In the genomic region with DNA sequence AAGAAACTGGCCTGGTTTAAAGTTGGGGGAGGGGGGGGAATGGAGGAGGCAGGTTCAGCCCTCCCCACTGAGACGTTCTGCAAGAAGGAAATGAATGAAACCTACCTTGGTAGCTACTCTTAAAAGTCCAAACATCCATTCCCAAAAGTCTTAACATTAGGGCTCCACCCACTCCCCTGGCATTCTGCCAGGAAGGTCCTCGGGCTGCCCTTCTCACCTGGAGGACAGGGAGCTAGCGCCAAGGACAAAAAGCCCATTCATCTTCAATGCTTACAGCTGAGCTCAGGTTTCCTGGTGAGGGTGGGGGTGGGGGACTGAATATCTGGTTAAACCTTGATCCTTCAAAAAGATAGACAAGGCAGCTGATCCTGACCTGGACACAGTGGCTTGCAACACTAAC, we compare ENCODE assay signal across 10 mouse cellular contexts. TPM values are rescaled to one million over a fixed set of nuclear protein-coding genes. Genes with fewer than 3 reads are reported as not detected.
DNase-seq lines count a peak whose midpoint lies in the region; ATAC-seq and TF ChIP-seq lines count a peak whose summit lies in the region.
"Had no signal": no experiment of that assay in that cellular context is flagged by ENCODE, and none has a peak within 500 bp of the region (broad histone marks: within the 10 kb centered on the region; RNA-seq: fewer than 3 reads in every experiment).

No protein-coding gene starts in this region.

- WGBS in heart, embryonic 15.5 days = 40% methylated on average over 3 of the region's 3 CpGs
- 34% methylated on average over 3 of the region's 3 CpGs for WGBS in embryonic facial prominence, embryonic 11.5 days
- 9% methylated on average over 3 of the region's 3 CpGs for WGBS in kidney, postnatal 0 days

- H3K4me2 ChIP-seq in heart, embryonic 15.5 days = no peak overlapping the region
- H3K4me2 ChIP-seq in embryonic facial prominence, embryonic 11.5 days (ENCODE audit: low read depth, low read length) = no peak overlapping the region
- no peak overlapping the region for H3K4me2 ChIP-seq in kidney, postnatal 0 days (ENCODE audit: low read length)
- H3K4me2 ChIP-seq: forebrain, embryonic 15.5 days; hindbrain, embryonic 15.5 days had no signal

- no peak for TF ChIP-seq CTCF in kidney, postnatal 0 days (IDR thresholded peaks at IDR 0.05; ENCODE audit: low read depth)
- TF ChIP-seq CTCF in left cerebral cortex, adult 2 months (IDR thresholded peaks at IDR 0.05) = no peak

- H3K9ac ChIP-seq in heart, embryonic 15.5 days = no peak overlapping the region
- no peak overlapping the region for H3K9ac ChIP-seq in embryonic facial prominence, embryonic 11.5 days (replicated peaks; ENCODE audit: low read length)
- no peak overlapping the region for H3K9ac ChIP-seq in kidney, postnatal 0 days (ENCODE audit: low read depth, low read length)
- H3K9ac ChIP-seq: forebrain, embryonic 15.5 days; hindbrain, embryonic 15.5 days had no signal

- no peak overlapping the region for H3K4me3 ChIP-seq in heart, embryonic 15.5 days
- H3K4me3 ChIP-seq in embryonic facial prominence, embryonic 11.5 days (ENCODE audit: low read depth, low read length) = no peak overlapping the region
- H3K4me3 ChIP-seq in kidney, postnatal 0 days (replicated peaks; ENCODE audit: low read depth, low read length) = no peak overlapping the region
- no peak overlapping the region for H3K4me3 ChIP-seq in left cerebral cortex, adult 2 months
- H3K4me3 ChIP-seq: forebrain, embryonic 15.5 days; hindbrain, embryonic 15.5 days had no signal

- H3K27ac ChIP-seq in heart, embryonic 15.5 days = peak overlapping the region; percentile 49
- no peak overlapping the region for H3K27ac ChIP-seq in embryonic facial prominence, embryonic 11.5 days (replicated peaks; ENCODE audit: low read depth, low read length)
- H3K27ac ChIP-seq in kidney, postnatal 0 days = peak overlapping the region; percentile 85
- no peak overlapping the region; the same call in 1 of the 2 replicates for H3K27ac ChIP-seq in left cerebral cortex, adult 2 months
- H3K27ac ChIP-seq: forebrain, embryonic 15.5 days; hindbrain, embryonic 15.5 days had no signal

- ATAC-seq in heart, embryonic 15.5 days (replicated peaks; ENCODE audit: insufficient number of reproducible peaks, insufficient read depth, low FRiP score, low read depth) = no peak
- ATAC-seq in embryonic facial prominence, embryonic 11.5 days (replicated peaks; ENCODE audit: insufficient number of reproducible peaks, low FRiP score, low TSS enrichment, low read depth) = no peak
- ATAC-seq in kidney, postnatal 0 days (replicated peaks; ENCODE audit: low FRiP score, low read depth) = no peak
- ATAC-seq: forebrain, embryonic 15.5 days had no signal

- no peaks in the 10 kb centered on the region for H3K36me3 ChIP-seq in heart, embryonic 15.5 days
- no peaks in the 10 kb centered on the region for H3K36me3 ChIP-seq in embryonic facial prominence, embryonic 11.5 days (replicated peaks; ENCODE audit: control insufficient read depth, insufficient read depth, low read depth, low read length)
- no peaks in the 10 kb centered on the region for H3K36me3 ChIP-seq in kidney, postnatal 0 days (ENCODE audit: insufficient read depth, low read length)
- H3K36me3 ChIP-seq: forebrain, embryonic 15.5 days; hindbrain, embryonic 15.5 days had no signal

- H3K4me1 ChIP-seq in heart, embryonic 15.5 days (replicated peaks) = peaks cover 77% of the 10 kb centered on the region
- peaks cover 14% of the 10 kb centered on the region for H3K4me1 ChIP-seq in embryonic facial prominence, embryonic 11.5 days (ENCODE audit: control insufficient read depth, insufficient read depth, low read length)
- peaks cover 53% of the 10 kb centered on the region for H3K4me1 ChIP-seq in kidney, postnatal 0 days (replicated peaks; ENCODE audit: insufficient read depth, low read length)

- no peaks in the 10 kb centered on the region for H3K9me3 ChIP-seq in heart, embryonic 15.5 days (replicated peaks)
- no peaks in the 10 kb centered on the region for H3K9me3 ChIP-seq in embryonic facial prominence, embryonic 11.5 days (replicated peaks; ENCODE audit: control insufficient read depth, low read length)
- no peaks in the 10 kb centered on the region for H3K9me3 ChIP-seq in kidney, postnatal 0 days (replicated peaks; ENCODE audit: low read length)
- H3K9me3 ChIP-seq: forebrain, embryonic 15.5 days; hindbrain, embryonic 15.5 days had no signal

- H3K27me3 ChIP-seq in heart, embryonic 15.5 days = no peaks in the 10 kb centered on the region
- H3K27me3 ChIP-seq in embryonic facial prominence, embryonic 11.5 days (ENCODE audit: control insufficient read depth, insufficient read depth, low read length) = no peaks in the 10 kb centered on the region
- no peaks in the 10 kb centered on the region for H3K27me3 ChIP-seq in kidney, postnatal 0 days (ENCODE audit: insufficient read depth, low read length)
- H3K27me3 ChIP-seq: forebrain, embryonic 15.5 days; hindbrain, embryonic 15.5 days had no signal

- intact Hi-C loops in heart, postnatal 25 days (cut with DNase I) = no loop called here
- intact Hi-C loops in left cerebral cortex, adult 2 months (cut with DNase I) = no loop called here

- no peak for DNase-seq in heart, postnatal 25 days (ENCODE audit: low spot score)
- peak; percentile 45 for DNase-seq in embryonic facial prominence, embryonic 11.5 days (ENCODE audit: low spot score)
- DNase-seq in kidney, postnatal 0 days (ENCODE audit: low spot score) = no peak
- peak; percentile 74 for DNase-seq in lung, postnatal 36 days
- DNase-seq in right cerebral cortex, postnatal 36 days (ENCODE audit: low spot score in 2 of 2) = no peak
- DNase-seq in left cerebral cortex, adult 2 months (ENCODE audit: extremely low spot score in 1 of 2, low spot score in 2 of 2) = no peak
- no peak for DNase-seq in layer of hippocampus, adult 9-10 months (ENCODE audit: low spot score)

RNA-seq across cellular contexts. Expression of gene Actn4, which starts 32.8 kb away (rescaled TPM):
- polyA plus RNA-seq in heart, embryonic 15.5 days (2015; fragmentation: Nextera tagmentation; extraction: Ambion mirVana) = 236 and 281 TPM in 2 replicates
- total RNA-seq in heart, postnatal 25 days (2021) = 100 to 1,000 TPM in 1 of 2 experiments, 10 to 100 TPM in 1; 77.0 to 101 TPM
- 190 and 201 TPM in 2 replicates for polyA plus RNA-seq in embryonic facial prominence, embryonic 11.5 days (2014; fragmentation: Nextera tagmentation; extraction: Ambion mirVana)
- 255 and 280 TPM in 2 replicates for polyA plus RNA-seq in kidney, postnatal 0 days (2015; fragmentation: Nextera tagmentation; extraction: Ambion mirVana)
- total RNA-seq in left cerebral cortex, adult 2 months (2021) = 100 to 1,000 TPM; 196 to 199 TPM

RNA-seq across cellular contexts. Expression of gene Capn12, which starts 48.2 kb away (rescaled TPM):
- 0.33 and 0.42 TPM in 2 replicates for polyA plus RNA-seq in heart, embryonic 15.5 days (2015; fragmentation: Nextera tagmentation; extraction: Ambion mirVana)
- total RNA-seq in heart, postnatal 25 days (2021) = under 1 TPM; 0.08 to 0.22 TPM
- polyA plus RNA-seq in embryonic facial prominence, embryonic 11.5 days (2014; fragmentation: Nextera tagmentation; extraction: Ambion mirVana) = 0.21 and 0.29 TPM in 2 replicates
- 0.34 and 0.47 TPM in 2 replicates for polyA plus RNA-seq in kidney, postnatal 0 days (2015; fragmentation: Nextera tagmentation; extraction: Ambion mirVana)
- total RNA-seq in left cerebral cortex, adult 2 months (2021) = 1 to 10 TPM; 1.5 to 2.0 TPM

RNA-seq across cellular contexts. Expression of gene Eif3k, which starts 52.3 kb away (rescaled TPM):
- polyA plus RNA-seq in heart, embryonic 15.5 days (2015; fragmentation: Nextera tagmentation; extraction: Ambion mirVana) = 239 and 261 TPM in 2 replicates
- 100 to 1,000 TPM; 148 to 164 TPM for total RNA-seq in heart, postnatal 25 days (2021)
- 439 and 446 TPM in 2 replicates for polyA plus RNA-seq in embryonic facial prominence, embryonic 11.5 days (2014; fragmentation: Nextera tagmentation; extraction: Ambion mirVana)
- polyA plus RNA-seq in kidney, postnatal 0 days (2015; fragmentation: Nextera tagmentation; extraction: Ambion mirVana) = 467 and 479 TPM in 2 replicates
- total RNA-seq in left cerebral cortex, adult 2 months (2021) = 100 to 1,000 TPM; 179 to 192 TPM

RNA-seq across cellular contexts. Expression of gene Map4k1, which starts 52.5 kb away (rescaled TPM):
- 2.8 and 7.6 TPM in 2 replicates for polyA plus RNA-seq in heart, embryonic 15.5 days (2015; fragmentation: Nextera tagmentation; extraction: Ambion mirVana)
- total RNA-seq in heart, postnatal 25 days (2021) = 1 to 10 TPM in 1 of 2 experiments, under 1 TPM in 1; 0.44 to 1.3 TPM
- 6.4 and 8.1 TPM in 2 replicates for polyA plus RNA-seq in embryonic facial prominence, embryonic 11.5 days (2014; fragmentation: Nextera tagmentation; extraction: Ambion mirVana)
- 7.6 and 9.5 TPM in 2 replicates for polyA plus RNA-seq in kidney, postnatal 0 days (2015; fragmentation: Nextera tagmentation; extraction: Ambion mirVana)
- 1 to 10 TPM; 1.8 to 2.3 TPM for total RNA-seq in left cerebral cortex, adult 2 months (2021)

Comparison
In these comparisons a context has a peak if more than half of its experiments do, and no peak if none do; other contexts are left out.
1. H3K27ac ChIP-seq: peak in heart, embryonic 15.5 days (single experiment) and kidney, postnatal 0 days (single experiment); none in embryonic facial prominence, embryonic 11.5 days (single experiment) and left cerebral cortex, adult 2 months (single experiment).
2. DNase-seq: peak in embryonic facial prominence, embryonic 11.5 days (single experiment) and lung, postnatal 36 days (single experiment); none in heart, postnatal 25 days (single experiment), kidney, postnatal 0 days (single experiment), right cerebral cortex, postnatal 36 days (0 of 2), left cerebral cortex, adult 2 months (0 of 2) and layer of hippocampus, adult 9-10 months (single experiment).